Mouse (Mus musculus) 416B (cell line): ENCODE results near the gene 4930404N11Rik.

ENCODE experiments used
- DNase-seq: peaks from one replicate; pipeline ENCODE4 v3.0.0; 2011; ENCODE audit warnings: low read depth

Gene 4930404N11Rik

DNA sequence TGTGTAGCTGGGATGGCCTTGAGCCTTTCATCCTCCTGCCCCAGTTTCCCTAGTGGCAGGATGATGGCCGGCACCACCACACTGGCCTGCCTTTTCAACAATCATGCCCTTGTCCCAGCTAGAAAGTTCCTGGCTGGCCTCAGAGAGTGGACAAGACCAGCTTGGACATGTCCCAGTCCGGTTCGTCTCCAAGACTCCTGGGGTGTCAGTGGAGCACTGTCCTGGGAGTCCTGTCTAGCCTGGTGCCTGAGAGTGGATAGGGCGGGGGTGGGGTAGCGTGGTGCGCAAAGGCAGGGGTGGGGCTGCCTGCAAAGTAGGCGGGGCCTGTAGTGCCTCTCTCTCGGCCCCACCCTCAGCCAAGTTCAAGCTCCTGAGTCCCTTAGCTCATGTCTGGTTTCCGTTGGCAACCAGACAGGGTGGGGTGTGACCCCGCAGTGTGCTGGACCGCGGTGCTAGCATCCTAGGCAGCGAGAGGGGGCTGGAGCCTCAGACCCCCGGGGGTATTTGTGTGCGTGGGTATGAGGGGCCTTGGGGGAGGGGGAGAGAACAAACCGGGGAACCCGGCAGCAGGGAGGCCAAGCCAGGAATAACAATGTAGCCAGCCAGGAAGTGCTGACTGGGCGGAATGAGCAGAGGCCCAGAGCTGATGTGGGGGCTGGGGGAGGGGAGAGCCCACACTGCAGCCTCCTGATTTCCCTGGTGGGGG is 36.1 kb upstream of the 4930404N11Rik start:
- no peak for DNase-seq

DNA sequence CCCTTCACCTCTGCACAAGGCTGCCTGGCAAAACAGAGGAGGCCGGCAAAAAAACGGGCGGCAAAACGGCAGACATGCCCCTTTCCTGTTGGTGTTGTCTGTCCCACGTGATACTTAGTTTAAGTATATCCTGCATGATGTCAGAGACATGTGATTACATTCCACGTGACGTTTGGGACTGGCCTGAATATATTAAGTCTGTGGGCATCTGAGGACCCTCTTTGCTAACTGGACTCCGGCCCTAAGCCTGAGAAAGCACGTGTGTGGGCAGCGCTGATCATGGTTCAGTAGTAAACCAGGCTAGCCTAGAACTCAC is 35.5 kb upstream of the 4930404N11Rik start:
- no peak for DNase-seq

DNA sequence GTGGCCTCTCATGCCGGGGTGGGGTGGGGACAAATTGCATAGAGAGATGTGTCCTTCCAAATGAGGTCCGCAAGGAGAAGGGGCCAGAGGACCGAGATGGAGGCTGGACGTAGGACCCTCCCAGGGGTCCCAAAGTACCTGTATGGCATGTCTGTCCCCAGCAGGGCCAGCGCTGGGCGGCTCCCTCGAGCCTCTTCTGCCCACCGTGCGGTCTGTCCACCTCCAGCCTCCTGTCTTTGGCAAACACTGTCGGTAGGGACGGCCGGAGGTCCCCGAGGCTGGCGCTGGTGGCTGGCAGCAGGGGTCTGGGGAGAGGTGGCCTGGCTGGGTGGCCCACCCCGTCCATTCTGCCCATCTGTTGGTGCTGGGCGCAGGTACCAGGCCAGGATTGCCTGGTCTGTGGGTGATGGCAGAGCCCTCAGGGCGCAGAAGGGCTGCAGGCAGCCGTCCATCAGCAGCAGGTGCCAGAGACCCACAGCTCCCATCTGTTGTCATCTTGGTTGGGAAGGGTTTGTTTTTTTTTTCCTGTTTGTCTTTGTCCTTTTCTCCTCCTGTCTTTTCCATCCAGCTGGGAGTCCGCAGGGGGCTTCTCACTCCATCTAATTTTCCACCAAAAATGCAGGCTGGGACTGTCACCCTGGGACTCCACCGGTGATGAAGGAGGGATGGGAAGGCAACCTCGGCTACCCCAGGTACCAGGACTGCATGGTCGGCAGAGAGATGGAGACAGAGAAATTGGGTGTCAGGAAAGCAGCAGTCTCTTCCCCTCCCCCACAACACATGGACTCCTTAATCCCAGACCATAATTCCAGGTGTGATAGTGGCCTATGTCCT is 35.0 kb upstream of the 4930404N11Rik start:
- no peak for DNase-seq

DNA sequence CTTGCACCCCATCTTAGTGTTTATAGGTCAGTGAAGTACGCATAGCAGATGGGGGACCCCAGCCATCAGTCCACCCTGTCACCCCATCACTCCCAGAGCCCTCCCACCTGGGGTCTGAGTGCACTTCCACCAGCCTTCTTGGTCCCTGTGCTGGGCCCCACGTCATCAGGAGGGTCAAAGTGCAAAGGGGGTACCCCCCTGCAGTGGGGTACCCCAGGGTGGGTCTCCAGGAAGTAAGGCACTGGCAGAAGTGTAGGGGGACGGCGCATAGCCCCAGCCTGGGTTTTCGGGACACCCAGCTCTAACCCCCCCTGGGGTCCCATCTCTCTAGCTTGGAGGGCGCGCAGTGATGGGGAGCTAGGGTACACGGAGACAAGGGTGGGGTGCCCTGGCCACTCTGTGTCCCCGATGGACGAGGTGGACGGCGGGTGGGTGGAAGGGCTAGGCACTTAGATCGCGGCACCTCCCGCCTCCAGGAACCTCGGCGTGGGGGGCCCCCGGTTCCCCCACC is 34.2 kb upstream of the 4930404N11Rik start:
- DNase-seq, result no peak

DNA sequence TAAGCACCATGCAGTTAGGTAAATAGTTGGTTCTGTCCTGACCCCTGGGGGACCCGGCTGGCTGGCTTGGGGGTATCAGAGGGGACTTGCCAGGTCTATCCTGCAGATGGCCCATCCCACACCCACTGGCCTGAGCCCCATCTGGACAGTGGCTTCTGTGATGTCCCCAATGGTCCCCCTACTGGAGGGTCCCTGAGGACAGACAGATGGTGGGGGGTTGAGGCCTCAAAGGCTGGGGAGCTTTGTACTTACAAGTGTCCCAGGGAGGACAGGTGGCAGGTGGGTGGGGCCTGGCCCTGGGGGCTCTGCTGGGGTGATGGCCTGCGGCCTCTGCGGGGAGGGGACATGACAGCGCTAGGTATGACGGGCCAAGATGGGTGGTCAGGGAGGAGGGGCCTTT is 33.7 kb upstream of the 4930404N11Rik start:
- DNase-seq, result no peak

DNA sequence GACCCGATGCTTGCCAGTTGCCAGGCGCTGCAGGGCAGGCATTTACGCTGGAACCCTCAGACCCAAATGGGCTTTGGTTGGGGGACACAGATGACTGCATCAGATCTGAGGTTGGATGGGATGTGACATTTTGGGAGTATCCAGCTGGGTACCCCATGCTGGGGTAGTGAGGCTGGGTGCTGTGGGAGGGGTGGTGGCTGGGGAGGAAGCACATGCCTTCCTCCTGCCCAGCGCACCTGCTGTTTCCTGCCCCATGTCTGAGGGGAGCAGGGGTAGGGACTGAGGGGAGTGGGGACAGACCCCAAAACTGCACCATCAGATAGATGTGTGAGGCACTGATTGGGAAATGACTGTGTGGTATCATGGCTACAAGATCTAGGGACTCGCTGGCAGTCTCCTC is 31.1 kb upstream of the 4930404N11Rik start:
- DNase-seq, result no peak

DNA sequence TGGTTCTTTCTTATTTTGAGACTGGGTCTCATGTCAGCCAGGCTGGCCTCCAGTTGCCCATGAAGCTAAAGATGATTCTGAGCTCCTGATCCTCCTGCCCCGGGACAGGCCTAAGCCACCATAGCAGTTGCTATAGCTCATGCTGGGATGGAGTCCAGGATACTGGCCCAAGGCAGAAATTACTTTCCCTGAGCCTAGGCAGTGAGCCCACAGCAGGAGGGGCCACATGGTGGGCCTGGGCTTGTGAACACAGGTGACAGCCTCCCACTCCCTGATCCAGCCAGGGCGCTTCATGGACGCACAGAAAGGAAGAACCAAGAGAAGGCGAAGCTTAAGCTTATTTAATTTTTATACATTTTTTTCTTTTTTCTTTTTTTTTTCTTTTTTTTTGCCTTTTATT is 30.2 kb upstream of the 4930404N11Rik start:
- no peak for DNase-seq

DNA sequence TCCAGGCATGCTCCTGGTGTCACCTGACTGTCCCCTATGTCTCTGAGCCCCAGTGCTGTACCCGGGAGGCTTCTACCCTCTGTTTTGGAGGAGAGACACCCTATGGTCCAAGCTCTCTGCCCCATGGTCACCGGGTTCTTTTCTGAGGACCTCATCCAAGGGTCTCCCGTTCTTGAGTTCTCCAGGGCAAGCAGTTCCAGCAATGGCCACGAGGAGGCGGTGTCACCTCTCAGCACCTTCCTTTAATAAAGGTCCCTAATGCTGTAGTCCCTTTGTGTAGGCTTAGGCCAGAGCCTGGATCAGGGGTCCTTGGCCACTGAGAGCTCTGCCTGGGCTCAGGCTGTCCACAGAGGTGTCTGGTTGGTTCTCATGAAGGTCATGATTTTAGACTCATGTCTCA is 29.5 kb upstream of the 4930404N11Rik start:
- DNase-seq, result peak; percentile 74

DNA sequence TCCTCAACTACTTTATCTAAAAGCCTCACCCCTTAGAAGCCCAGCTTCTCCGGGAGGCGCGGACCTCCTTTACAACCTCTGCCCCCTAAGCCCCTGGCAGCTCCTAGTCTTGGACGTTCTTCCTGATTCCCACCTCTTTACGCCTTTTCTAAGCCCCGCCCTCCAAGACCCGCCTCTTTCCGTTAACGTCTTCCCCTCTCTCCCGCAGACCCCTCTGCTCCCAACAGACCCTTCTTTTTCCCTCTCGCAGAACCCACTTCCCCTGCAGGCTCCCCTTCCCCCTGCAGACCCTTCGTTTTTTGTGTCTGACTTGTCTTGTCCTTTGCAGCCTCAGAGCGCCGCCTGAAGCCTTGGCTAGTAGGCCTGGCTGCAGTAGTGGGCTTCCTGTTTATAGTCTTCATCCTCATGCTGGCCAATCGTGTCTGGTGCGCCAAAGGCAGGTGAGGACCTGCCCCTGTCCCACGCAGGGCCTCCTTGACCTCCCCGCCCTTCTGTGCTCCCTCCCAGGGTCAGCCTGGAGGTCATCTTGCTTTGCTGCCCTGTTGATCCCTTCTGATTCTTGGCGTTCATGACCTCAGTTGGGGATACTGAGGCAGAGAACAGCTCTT is 27.9 kb upstream of the 4930404N11Rik start:
- DNase-seq, result peak; percentile 63

DNA sequence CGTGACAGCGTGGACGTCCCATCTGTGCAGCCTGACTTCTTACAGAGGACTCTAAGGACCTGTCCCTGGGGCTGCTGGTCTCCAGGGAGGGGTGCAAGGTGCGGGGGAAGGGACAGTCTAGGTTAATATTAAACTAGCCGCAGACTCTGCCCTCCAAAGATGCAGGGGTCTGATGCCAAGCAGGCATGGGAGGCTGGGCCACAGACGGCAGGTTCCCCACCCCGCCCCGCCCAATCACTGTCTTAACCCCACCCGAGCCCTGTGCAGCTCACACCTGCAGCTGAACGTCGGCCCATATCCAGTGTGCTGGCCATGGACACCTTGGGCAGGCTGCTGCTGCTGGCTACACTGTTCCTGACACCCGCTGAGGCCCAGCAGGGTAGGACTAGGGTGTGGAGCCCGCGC is 27.2 kb upstream of the 4930404N11Rik start, which contains the start of gene Smim24:
Gene Smim24 (plus strand): TSS at position 271 of the 405 bp plus-strand sequence.
- DNase-seq, result no peak

DNA sequence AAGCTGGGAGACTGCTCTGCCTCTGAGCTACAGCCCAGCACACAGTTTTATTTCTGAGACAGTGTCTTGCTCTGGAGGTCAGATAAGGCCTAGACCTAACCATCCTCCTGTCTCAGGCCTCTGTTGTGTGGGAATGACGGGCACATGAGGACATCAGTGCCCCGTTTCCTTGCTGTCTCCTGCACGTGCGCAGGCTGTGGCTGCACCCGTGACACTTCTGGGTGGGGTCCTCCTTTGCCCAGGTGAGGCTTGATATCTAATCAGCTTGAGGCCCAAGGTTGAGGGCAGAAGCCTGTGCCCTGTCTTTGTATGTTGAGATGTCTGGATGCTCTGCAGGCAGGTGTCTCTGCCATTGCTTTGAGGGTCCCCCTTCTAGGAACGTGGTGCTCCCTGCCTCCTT is 26.7 kb upstream of the 4930404N11Rik start:
- no peak for DNase-seq

DNA sequence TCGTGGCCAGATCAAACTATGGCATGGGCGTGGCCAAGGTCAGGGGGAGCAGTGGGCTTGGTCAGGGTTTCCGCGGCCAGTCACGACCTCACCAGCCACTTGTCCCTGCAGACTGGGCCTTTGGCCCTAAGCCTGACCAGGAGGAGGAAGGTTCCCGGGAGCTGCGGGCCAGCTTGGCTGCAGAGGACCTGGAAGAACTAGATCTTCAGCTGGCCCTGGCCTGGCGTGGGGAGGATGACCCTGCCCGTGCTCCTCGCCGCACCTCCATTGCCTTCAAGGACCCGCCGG is 25.0 kb upstream of the 4930404N11Rik start:
- no peak for DNase-seq

DNA sequence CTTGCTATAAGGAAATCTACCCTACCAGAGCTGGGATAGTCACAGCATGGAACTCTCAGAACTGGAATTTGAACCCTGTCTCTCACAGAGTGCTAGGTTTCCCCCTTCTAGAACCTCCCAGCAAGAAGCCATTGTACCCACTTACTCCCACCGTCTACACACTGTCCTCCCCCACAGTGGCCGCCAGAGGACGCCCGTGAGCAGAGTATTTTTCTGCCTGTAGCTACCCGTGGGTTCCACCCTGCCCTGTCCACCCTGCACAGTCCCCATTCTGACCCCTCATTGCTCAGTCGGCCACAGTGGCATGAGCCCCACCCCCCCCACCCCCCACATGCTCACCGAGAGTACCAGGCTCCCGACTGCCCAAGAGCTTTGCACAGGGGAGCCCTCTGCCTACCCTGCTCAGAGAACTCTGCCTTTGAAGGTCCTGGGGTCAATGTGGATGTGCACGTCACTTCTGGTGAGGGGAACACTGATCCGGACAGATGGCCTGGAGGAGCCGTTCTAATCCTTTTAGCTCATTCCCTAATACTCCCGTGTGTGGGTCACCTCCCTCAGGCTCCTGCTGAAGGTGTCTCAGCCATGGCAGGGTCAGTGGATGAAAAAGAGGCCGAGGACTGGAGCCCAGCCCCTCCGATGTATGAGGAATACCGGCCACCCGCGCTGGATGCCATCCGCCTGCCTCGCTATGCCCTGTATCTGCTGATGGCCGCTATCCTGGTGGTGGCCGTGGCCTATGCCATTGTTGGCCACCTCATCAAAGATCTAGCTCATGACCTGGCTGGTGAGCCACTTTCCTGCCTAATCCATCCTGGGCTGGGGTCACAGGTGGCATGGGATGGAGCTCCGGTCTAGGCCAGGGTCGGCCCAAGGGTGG is 24.4 kb upstream of the 4930404N11Rik start:
- DNase-seq, result peak; percentile 70

DNA sequence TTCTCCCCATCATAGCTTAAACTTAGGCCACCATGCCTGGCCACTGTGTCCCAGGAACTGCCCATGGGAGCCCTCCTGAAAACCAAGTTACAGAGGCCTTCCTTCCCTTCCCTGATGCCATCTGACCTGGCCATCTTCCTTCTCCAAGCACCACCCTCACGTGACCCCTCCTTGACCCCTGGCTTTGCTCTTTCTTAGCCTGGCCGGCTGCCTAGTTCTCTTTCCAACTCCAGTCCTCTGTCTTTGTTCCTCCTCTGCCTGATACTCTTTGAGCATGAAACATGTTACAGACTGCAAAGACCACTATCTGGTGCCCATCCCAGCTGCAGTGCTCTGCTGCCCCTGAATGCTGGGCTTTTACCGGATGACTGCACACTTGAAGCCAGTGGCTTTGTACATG is 23.8 kb upstream of the 4930404N11Rik start:
- DNase-seq, result no peak

DNA sequence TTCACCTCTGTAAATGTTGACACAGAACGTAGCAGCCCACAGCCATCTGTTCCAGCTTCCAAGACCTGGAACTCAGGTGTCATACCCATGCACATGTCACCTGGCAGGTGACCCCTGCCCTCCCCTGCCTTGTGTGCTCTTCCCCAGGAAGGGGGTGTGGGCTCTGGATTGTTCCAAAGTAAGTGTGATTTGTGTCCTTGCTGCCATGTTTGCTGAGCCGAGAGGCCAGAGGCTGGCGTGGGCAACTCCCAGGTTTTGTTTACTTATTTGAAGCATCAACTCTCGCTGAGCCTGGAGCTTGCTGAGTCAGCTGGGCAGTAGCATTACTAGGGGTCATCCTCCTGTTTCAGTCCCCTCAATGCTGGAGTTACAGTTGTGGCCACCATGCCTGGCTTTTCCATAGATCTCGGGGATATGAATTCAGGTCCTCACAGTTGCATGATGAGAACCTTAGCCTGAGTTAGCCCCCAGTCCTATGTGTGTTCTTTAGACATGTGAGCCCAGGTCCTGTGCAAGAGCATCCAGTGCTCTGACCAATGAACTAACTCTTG is 23.0 kb upstream of the 4930404N11Rik start, which contains the start of gene Gm48552:
Gene Gm48552 (plus strand): TSS at position 501 of the 551 bp plus-strand sequence.
- DNase-seq, result no peak

DNA sequence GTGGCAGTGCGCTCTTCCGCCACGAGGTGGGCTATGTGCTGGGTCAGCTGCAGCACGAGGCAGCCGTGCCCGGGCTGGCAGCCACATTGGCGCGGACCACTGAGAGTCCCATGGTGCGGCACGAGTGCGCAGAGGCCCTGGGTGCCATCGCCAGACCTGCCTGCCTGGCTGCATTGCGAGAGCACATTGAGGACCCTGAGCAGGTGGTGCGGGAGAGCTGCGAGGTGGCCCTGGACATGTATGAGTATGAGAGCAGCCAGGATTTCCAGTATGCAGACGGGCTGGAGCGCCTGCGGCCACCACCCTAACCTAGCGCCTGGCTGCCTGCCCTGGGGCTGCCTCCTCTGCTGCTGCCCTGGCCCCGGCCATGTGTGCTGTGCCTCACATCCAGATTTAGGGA is 22.1 kb upstream of the 4930404N11Rik start:
- no peak for DNase-seq

DNA sequence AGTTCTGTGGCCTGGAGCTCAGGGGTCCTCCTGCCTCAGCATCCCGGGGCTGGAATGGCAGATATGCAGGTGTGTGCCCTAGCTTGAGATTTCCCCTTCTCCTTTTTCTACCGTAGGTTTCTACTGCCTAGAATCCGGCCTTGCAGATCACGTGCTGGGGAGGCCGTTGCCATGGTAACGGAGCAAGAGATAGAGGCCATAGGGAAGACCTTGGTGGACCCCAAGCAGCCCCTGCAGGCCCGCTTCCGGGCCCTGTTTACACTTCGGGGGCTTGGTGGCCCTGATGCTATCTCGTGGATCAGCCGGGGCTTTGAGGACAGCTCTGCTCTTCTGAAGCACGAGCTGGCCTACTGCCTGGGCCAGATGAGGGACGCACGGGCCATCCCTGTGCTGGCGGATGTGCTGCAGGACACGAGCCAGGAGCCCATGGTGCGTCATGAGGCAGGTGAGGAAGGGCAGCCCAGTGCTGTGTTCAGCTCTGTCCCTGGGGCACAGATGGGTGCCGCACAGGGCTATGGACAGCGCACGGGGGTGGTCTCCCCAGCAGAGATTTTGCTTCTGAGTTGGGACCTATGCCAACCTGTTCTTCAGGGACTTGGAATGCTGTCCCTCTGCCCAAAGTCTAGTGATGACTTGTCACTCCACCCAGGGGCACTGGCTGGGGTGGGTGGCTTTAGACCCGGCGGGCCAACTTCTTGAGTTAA is 20.1 kb upstream of the 4930404N11Rik start:
- DNase-seq, result no peak

DNA sequence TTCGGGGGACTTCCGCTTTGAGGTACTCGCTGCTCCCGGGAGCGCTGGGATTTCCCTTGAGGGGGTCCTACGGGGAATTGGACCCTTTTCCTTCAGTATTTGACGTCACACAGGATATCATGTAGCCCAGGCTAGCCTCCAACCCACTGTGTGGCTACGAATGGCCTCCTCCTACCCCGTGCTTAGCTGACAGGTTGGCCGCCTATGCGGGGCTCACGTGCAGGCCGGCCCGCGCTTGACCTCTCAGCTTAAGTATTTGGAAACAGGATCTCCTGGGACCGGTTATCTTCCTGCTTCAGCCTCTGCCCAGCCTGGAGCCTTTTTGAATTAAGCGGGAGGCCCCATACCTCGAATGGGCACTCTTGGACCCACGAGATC is 19.0 kb upstream of the 4930404N11Rik start:
- DNase-seq, result no peak

DNA sequence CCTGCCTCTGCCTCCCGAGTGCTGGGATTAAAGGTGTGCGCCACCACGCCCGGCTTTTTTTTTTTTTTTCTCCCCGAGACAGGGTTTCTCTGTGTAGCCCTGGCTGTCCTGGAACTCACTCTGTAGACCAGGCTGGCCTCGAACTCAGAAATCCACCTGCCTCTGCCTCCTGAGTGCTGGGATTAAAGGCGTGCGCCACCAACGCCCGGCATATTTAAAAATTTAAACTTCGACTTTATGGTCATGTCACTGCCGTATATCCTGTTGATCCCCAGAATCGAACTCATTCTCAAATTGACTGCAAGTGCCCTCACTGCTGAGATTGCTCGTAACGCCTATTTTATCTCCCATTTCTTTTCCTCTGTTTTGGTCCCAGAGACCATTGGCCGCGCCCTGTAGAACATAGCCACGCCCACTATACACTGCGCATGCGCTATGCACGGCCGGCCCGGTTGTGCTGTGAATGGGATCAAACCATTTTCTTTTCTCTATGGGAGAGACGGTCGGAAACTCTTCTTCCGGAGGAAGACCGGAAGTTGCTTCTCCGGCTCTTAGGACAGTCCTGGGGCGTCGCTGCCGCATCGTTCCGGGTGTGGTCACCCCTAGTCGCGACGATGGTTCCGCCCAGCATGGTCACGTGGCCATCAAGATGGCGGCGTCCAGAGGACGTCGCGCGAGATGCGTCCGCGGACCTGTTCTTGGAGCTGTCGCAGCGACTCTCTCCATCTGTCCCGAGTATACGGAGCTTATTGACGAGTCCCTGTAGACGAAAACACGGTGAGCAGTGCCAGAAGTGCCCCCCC is 18.4 kb upstream of the 4930404N11Rik start, which contains the start of the genes Dohh and Gm48551:
Gene Dohh (plus strand): TSS at position 627 of the 803 bp plus-strand sequence.
Gene Gm48551 (plus strand): TSS at position 665 of the 803 bp plus-strand sequence.
- DNase-seq, result peak; percentile 99

DNA sequence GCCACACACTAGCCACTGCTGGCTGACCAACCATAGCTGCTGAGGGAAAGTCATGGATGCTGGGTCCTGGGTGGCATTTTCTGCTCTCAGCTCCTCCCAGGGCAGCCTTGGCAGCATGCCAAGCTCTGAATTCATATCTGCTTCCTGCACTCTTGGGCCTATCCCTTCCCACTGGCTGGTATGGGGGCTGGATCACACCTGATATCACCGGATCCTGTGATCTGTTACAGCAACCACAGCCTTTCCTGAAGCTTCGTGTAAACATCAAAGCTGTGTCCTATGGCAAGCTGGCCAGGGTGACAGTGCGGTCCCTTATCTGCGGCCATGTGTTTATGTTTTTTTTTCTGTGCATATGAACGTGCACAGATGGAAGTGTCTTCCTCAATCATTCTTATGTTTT is 16.4 kb upstream of the 4930404N11Rik start:
- DNase-seq, result peak; percentile 100
